Mouse (Mus musculus): Measurements from ENCODE around the gene Ube2l6. TPM values are rescaled to one million over a fixed set of nuclear protein-coding genes. Genes with fewer than 3 reads are reported as not detected.
A peak's percentile ranks its signal among the peaks of the same experiment; 100 is the strongest.
"Not testable (repeated sequence)": the region's sequence is repeated elsewhere in the genome, so short reads cannot be mapped to it uniquely, and the experiment has no call there.

Ube2l6 gene
- polyA plus RNA-seq, 1 experiment from 2014 or later: 34.0 TPM

- peaks cover 5% of the 10 kb centered on the region for H3K9me3 ChIP-seq (replicated peaks)
- peak overlapping the region; percentile 56 for H3K4me3 ChIP-seq
- peak overlapping the region; percentile 99 for H3K4me2 ChIP-seq (replicated peaks)
- 0 out of 2 replicates have a peak overlapping the region, but pooled peaks have one; percentile 62 for H3K27ac ChIP-seq
- H3K27me3 ChIP-seq: no peaks in the 10 kb centered on the region
- peak; percentile 68 for ATAC-seq (ENCODE audit: low FRiP score)
- peak overlapping the region; percentile 72 for H3K9ac ChIP-seq
- H3K4me1 ChIP-seq: no peaks in the 10 kb centered on the region
- WGBS: 10% methylated on average over 13 of the region's 13 CpGs
- no peaks in the 10 kb centered on the region for H3K36me3 ChIP-seq
These were observed 665 bp upstream of the Ube2l6 start for GRCm38 (mm10) chr2:84797833-84798492.

GRCm38 (mm10) chr2:84799041-84799561, 473 bp downstream of the Ube2l6 start:
- 2% methylated on average over 12 of the region's 16 CpGs for WGBS
- Histone ChIP-seq H3K27me3 (no peaks in the 10 kb centered on the region), H3K4me3 (peak overlapping the region; percentile 56), H3K27ac (peak overlapping the region; percentile 62; the same call in 1 of the 2 replicates), H3K9me3 (replicated peaks) (peaks cover 5% of the 10 kb centered on the region), H3K36me3 (no peaks in the 10 kb centered on the region), H3K4me2 (replicated peaks) (peak overlapping the region; percentile 99), H3K9ac (peak overlapping the region; percentile 72), H3K4me1 (no peaks in the 10 kb centered on the region)
- peak; percentile 73 for ATAC-seq (ENCODE audit: low FRiP score)

GRCm38 (mm10) chr2:84800304-84800703, 1.7 kb downstream of the Ube2l6 start:
- H3K27me3 ChIP-seq: no peaks in the 10 kb centered on the region
- H3K36me3 ChIP-seq: 0 out of 2 replicates have a peak, but pooled peaks cover 3% of the 10 kb centered on the region
- no peak overlapping the region for H3K9ac ChIP-seq
- WGBS: 90% methylated on average over 4 of the region's 4 CpGs
- H3K9me3 ChIP-seq (replicated peaks): no peaks in the 10 kb centered on the region; the same call in 1 of the 2 replicates
- no peak overlapping the region for H3K4me2 ChIP-seq (replicated peaks)
- no peak overlapping the region for H3K4me3 ChIP-seq
- no peaks in the 10 kb centered on the region for H3K4me1 ChIP-seq
- no peak for ATAC-seq (ENCODE audit: low FRiP score)
- no peak overlapping the region for H3K27ac ChIP-seq

- 77% methylated on average over 5 of the region's 5 CpGs for WGBS
- H3K9ac ChIP-seq; H3K36me3 ChIP-seq; H3K4me2 ChIP-seq (replicated peaks); H3K9me3 ChIP-seq (replicated peaks); H3K4me3 ChIP-seq; H3K27me3 ChIP-seq; H3K4me1 ChIP-seq; ATAC-seq (ENCODE audit: low FRiP score); H3K27ac ChIP-seq: not testable (repeated sequence)
These were observed 2.6 kb downstream of the Ube2l6 start for GRCm38 (mm10) chr2:84801223-84801622.

- H3K4me2 ChIP-seq (replicated peaks): no peak overlapping the region
- H3K27ac ChIP-seq: no peak overlapping the region
- H3K4me1 ChIP-seq: no peaks in the 10 kb centered on the region
- no peak overlapping the region for H3K4me3 ChIP-seq
- 0 out of 2 replicates have a peak, but pooled peaks cover 3% of the 10 kb centered on the region for H3K9me3 ChIP-seq (replicated peaks)
- H3K27me3 ChIP-seq: no peaks in the 10 kb centered on the region
- WGBS: 89% methylated on average over 7 of the region's 7 CpGs
- no peak overlapping the region for H3K9ac ChIP-seq
- no peak for ATAC-seq (ENCODE audit: low FRiP score)
- 0 out of 2 replicates have a peak, but pooled peaks cover 3% of the 10 kb centered on the region for H3K36me3 ChIP-seq
These were observed 5.3 kb downstream of the Ube2l6 start for GRCm38 (mm10) chr2:84803963-84804362.

GRCm38 (mm10) chr2:84806546-84806945, 7.9 kb downstream of the Ube2l6 start:
- Histone ChIP-seq H3K4me2 (replicated peaks) (no peak overlapping the region), H3K4me1 (peaks cover 4% of the 10 kb centered on the region; the same call in 1 of the 2 replicates), H3K27ac (no peak overlapping the region), H3K27me3 (no peaks in the 10 kb centered on the region), H3K4me3 (no peak overlapping the region), H3K9ac (no peak overlapping the region), H3K9me3 (replicated peaks) (0 out of 2 replicates have a peak, but pooled peaks cover 3% of the 10 kb centered on the region), H3K36me3 (0 out of 2 replicates have a peak, but pooled peaks cover 3% of the 10 kb centered on the region)
- ATAC-seq (ENCODE audit: low FRiP score): no peak
- WGBS: 78% methylated on average over 5 of the region's 5 CpGs

- no peak for ATAC-seq (ENCODE audit: low FRiP score)
- Histone ChIP-seq H3K9me3 (replicated peaks) (0 out of 2 replicates have a peak, but pooled peaks cover 3% of the 10 kb centered on the region), H3K4me2 (replicated peaks) (no peak overlapping the region), H3K36me3 (0 out of 2 replicates have a peak, but pooled peaks cover 3% of the 10 kb centered on the region), H3K4me3 (no peak overlapping the region), H3K4me1 (peaks cover 4% of the 10 kb centered on the region; the same call in 1 of the 2 replicates), H3K9ac (no peak overlapping the region), H3K27me3 (no peaks in the 10 kb centered on the region), H3K27ac (no peak overlapping the region)
These were observed 10.7 kb downstream of the Ube2l6 start for GRCm38 (mm10) chr2:84809330-84809729.

GRCm38 (mm10) chr2:84810526-84810885, 11.9 kb downstream of the Ube2l6 start:
- Histone ChIP-seq H3K9me3 (replicated peaks) (0 out of 2 replicates have a peak, but pooled peaks cover 3% of the 10 kb centered on the region), H3K36me3 (no peaks in the 10 kb centered on the region), H3K27me3 (no peaks in the 10 kb centered on the region), H3K9ac (no peak overlapping the region), H3K4me1 (peaks cover 4% of the 10 kb centered on the region; the same call in 1 of the 2 replicates), H3K4me2 (replicated peaks) (no peak overlapping the region), H3K4me3 (no peak overlapping the region), H3K27ac (no peak overlapping the region)
- no peak for ATAC-seq (ENCODE audit: low FRiP score)
- 77% methylated on average over 6 of the region's 6 CpGs for WGBS

- peak; percentile 65 for ATAC-seq (ENCODE audit: low FRiP score)
- 39% methylated on average over 26 of the region's 26 CpGs for WGBS
- peak overlapping the region; percentile 44 for H3K4me2 ChIP-seq (replicated peaks)
These were observed 12.4 kb downstream of the Ube2l6 start for GRCm38 (mm10) chr2:84810886-84811577.

GRCm38 (mm10) chr2:84811880-84812279, 13.3 kb downstream of the Ube2l6 start:
- 0 out of 2 replicates have a peak, but pooled peaks have one; percentile 12 for ATAC-seq (ENCODE audit: low FRiP score)
- Histone ChIP-seq H3K27me3 (no peaks in the 10 kb centered on the region), H3K9me3 (replicated peaks) (0 out of 2 replicates have a peak, but pooled peaks cover 3% of the 10 kb centered on the region), H3K4me3 (no peak overlapping the region), H3K4me2 (replicated peaks) (no peak overlapping the region), H3K9ac (no peak overlapping the region), H3K4me1 (peaks cover 4% of the 10 kb centered on the region; the same call in 1 of the 2 replicates), H3K27ac (no peak overlapping the region), H3K36me3 (no peaks in the 10 kb centered on the region)
- WGBS: 86% methylated on average over 7 of the region's 7 CpGs

More at GRCm38 (mm10) chr2:84810886-84811577, 12.4 kb downstream of the Ube2l6 start:
- Histone ChIP-seq H3K4me1 (peaks cover 4% of the 10 kb centered on the region; the same call in 1 of the 2 replicates), H3K27me3 (no peaks in the 10 kb centered on the region), H3K4me3 (no peak overlapping the region; the same call in 1 of the 2 replicates), H3K27ac (no peak overlapping the region), H3K9ac (no peak overlapping the region), H3K36me3 (no peaks in the 10 kb centered on the region), H3K9me3 (replicated peaks) (0 out of 2 replicates have a peak, but pooled peaks cover 3% of the 10 kb centered on the region)

- Histone ChIP-seq H3K36me3 (no peaks in the 10 kb centered on the region), H3K27me3 (no peaks in the 10 kb centered on the region), H3K4me3 (no peak overlapping the region), H3K9ac (no peak overlapping the region), H3K4me2 (replicated peaks) (no peak overlapping the region), H3K27ac (no peak overlapping the region), H3K4me1 (peaks cover 4% of the 10 kb centered on the region; the same call in 1 of the 2 replicates), H3K9me3 (replicated peaks) (0 out of 2 replicates have a peak, but pooled peaks cover 3% of the 10 kb centered on the region)
- whole genome bisulfite sequencing: 76% methylated on average over 6 of the region's 6 CpGs
- ATAC-seq (ENCODE audit: low FRiP score): no peak
These were observed 14.0 kb downstream of the Ube2l6 start for GRCm38 (mm10) chr2:84812676-84813075.

- ATAC-seq (ENCODE audit: low FRiP score): no peak
- Histone ChIP-seq H3K36me3 (no peaks in the 10 kb centered on the region), H3K4me3 (no peak overlapping the region)
These were observed 21.2 kb downstream of the Ube2l6 start for GRCm38 (mm10) chr2:84819861-84820260.

More at GRCm38 (mm10) chr2:84819861-84820260, 21.2 kb downstream of the Ube2l6 start:
- WGBS: 61% methylated on average over 3 of the region's 3 CpGs
- no peak overlapping the region for H3K27ac ChIP-seq
- no peak overlapping the region for H3K9ac ChIP-seq
- H3K27me3 ChIP-seq: peaks cover 8% of the 10 kb centered on the region
- no peaks in the 10 kb centered on the region for H3K4me1 ChIP-seq
- H3K9me3 ChIP-seq (replicated peaks): no peaks in the 10 kb centered on the region
- H3K4me2 ChIP-seq (replicated peaks): no peak overlapping the region

Measured in hindbrain, embryonic 12.5 days (tissue).